Mouse (Mus musculus) lung, embryonic 14.5 days (tissue): Measurements from ENCODE around the gene Myt1l. TPM values are rescaled to one million over a fixed set of nuclear protein-coding genes. Genes with fewer than 3 reads are reported as not detected.

Source experiments
- ATAC-seq: fragments of 200-750 bp; cut with Nextera tagmentation; 2 replicates; pipeline ENCODE4 v1.8.0; 2017; ENCODE audit warnings: mild to moderate bottlenecking, moderate TSS enrichment, moderate library complexity; ENCODE audit not compliant: insufficient read depth
- DNase-seq: peaks from one replicate; pipeline ENCODE4 v3.0.0-alpha.2; 2015
- H3K27ac ChIP-seq: fragments of 300-500 bp; sonication (generic); 2 replicates; pipeline ENCODE4 v1.5.1; 2014; ENCODE audit warnings: low read depth, mild to moderate bottlenecking, moderate library complexity
- H3K27me3 ChIP-seq: fragments of 300-500 bp; sonication (generic); 2 replicates; pipeline ENCODE4 v1.6.1; 2014; ENCODE audit warnings: low read length, control low read depth; ENCODE audit not compliant: insufficient read depth
- H3K36me3 ChIP-seq: fragments of 300-500 bp; sonication (generic); 2 replicates; pipeline ENCODE4 v1.6.1; 2014; ENCODE audit warnings: control low read depth; ENCODE audit not compliant: insufficient read depth
- H3K4me1 ChIP-seq: fragments of 300-500 bp; sonication (generic); 2 replicates; pipeline ENCODE4 v1.6.1; 2014; ENCODE audit warnings: antibody characterized with exemption, control low read depth; ENCODE audit not compliant: insufficient read depth
- H3K4me2 ChIP-seq: fragments of 300-500 bp; sonication (generic); 2 replicates; pipeline ENCODE4 v1.6.1; 2014; ENCODE audit warnings: mild to moderate bottlenecking
- H3K4me3 ChIP-seq: fragments of 300-500 bp; sonication (generic); 2 replicates; pipeline ENCODE4 v1.5.1; 2014; ENCODE audit warnings: low read depth, low read length
- H3K9ac ChIP-seq: fragments of 300-500 bp; sonication (generic); 2 replicates; pipeline ENCODE4 v1.6.1; 2014
- H3K9me3 ChIP-seq: fragments of 300-500 bp; sonication (generic); 2 replicates; pipeline ENCODE4 v1.6.1; 2016; ENCODE audit warnings: low read depth, low read length, control low read depth
- CTCF ChIP-seq: IDR thresholded peaks from 2 replicates; pipeline ENCODE4 v1.5.1; 2016; ENCODE audit warnings: antibody characterized with exemption, low read depth
- WGBS: fragments of 180-500 bp; shearing (Covaris S2); extraction: QIAGEN DNeasy Blood & Tissue Kit; methylation state at CpG from one replicate; pipeline ENCODE4 v1.1.7; 2014; 5-methylcytosine and 5-hydroxymethylcytosine counted together
- polyA plus RNA-seq: library from polyadenylated mRNA; unstranded; fragments of >200 nt; fragmentation: Nextera tagmentation; extraction: Ambion mirVana; gene quantifications from 2 replicates; pipeline ENCODE4 v1.2.1, GENCODE M21; 2014

The Myt1l gene
- polyA plus RNA-seq, 1 experiment from 2014 or later, result not detected

DNA sequence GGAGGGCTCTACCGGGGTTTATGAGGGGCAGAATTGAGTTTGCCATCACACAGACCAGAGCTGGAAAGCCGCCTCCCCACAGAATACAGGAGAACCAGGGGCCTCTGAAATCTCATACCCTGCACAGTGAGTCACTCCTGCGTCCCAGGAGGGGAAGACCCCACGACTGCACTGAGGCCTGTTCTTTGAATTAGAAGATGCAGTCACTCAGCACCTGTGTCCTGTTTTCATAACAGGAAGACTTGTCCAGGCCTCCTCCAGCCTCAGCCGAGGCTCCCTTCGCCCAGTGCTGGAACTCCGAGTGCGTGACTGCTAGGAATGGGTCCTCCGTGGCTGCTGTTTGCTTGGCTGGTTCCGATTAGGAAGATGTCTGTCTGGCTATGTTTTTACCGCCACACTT is 425.8 kb downstream of the Myt1l start:
- Histone ChIP-seq H3K9me3 (no peaks in the 10 kb centered on the region), H3K4me1 (peaks cover 30% of the 10 kb centered on the region), H3K4me3 (no peak overlapping the region), H3K27ac (peak overlapping the region; percentile 19; the same call in 1 of the 2 replicates), H3K4me2 (no peak overlapping the region), H3K27me3 (no peaks in the 10 kb centered on the region), H3K36me3 (0 out of 2 replicates have a peak, but pooled peaks cover 7% of the 10 kb centered on the region), H3K9ac (no peak overlapping the region)
- 59% methylated on average over 11 of the region's 11 CpGs for WGBS
- ATAC-seq (no peak; the same call in 1 of the 2 replicates), DNase-seq (no peak)
- no peak for TF ChIP-seq CTCF

DNA sequence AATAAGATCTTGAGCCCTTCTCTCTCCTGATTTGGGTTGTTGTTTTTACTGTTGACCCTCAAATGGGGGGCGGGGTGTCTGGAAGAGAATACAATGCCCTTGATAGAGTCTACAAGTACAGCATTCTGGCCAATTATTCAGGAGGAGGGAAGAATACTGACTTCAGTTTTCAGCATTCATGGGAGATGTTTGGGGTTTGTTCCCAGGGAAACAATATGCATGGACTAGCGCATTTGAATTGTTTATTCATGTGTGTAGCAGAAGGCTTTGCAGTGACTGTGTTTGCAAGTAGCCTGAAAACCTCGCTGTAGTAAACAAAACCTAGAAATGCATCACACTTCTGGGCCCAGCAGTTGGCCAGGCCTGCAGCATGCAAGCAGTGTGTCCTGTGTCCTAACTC is 426.3 kb downstream of the Myt1l start:
- no peak for TF ChIP-seq CTCF
- peak overlapping the region; percentile 19; the same call in 1 of the 2 replicates for H3K27ac ChIP-seq
- peaks cover 30% of the 10 kb centered on the region for H3K4me1 ChIP-seq
- 78% methylated on average over 3 of the region's 3 CpGs for WGBS
- no peaks in the 10 kb centered on the region for H3K9me3 ChIP-seq
- H3K36me3 ChIP-seq, result 0 out of 2 replicates have a peak, but pooled peaks cover 2% of the 10 kb centered on the region
- H3K27me3 ChIP-seq, result no peaks in the 10 kb centered on the region
- H3K9ac ChIP-seq, result no peak overlapping the region
- no peak overlapping the region for H3K4me2 ChIP-seq
- H3K4me3 ChIP-seq, result no peak overlapping the region
- ATAC-seq (no peak), DNase-seq (no peak)

DNA sequence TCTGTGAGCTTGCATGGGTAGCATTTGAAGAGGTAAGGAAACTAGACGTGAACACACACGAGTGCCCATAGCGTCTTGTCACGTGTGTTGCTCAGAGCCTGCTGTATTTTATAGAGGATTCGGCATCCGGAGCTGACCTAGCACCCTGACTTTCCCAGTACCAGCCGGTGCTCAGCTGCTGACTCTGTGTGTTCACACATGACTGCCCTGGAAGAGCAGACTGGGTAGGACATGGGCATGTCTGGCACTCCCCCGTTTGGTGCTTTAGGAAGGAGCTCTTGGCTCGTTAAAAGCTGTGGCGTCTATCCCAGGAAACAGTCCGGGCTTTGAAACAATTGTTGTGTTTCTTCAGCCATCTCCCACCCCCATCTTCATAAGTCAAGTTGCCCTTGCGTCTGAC is 428.8 kb downstream of the Myt1l start:
- no peak overlapping the region for H3K27ac ChIP-seq
- no peak overlapping the region for H3K4me3 ChIP-seq
- DNase-seq, result no peak
- TF ChIP-seq CTCF, result no peak
- H3K9me3 ChIP-seq, result no peaks in the 10 kb centered on the region
- H3K9ac ChIP-seq, result no peak overlapping the region
- WGBS, result 79% methylated on average over 12 of the region's 12 CpGs
- H3K27me3 ChIP-seq, result no peaks in the 10 kb centered on the region
- no peak for ATAC-seq
- H3K4me2 ChIP-seq, result no peak overlapping the region
- no peaks in the 10 kb centered on the region for H3K36me3 ChIP-seq
- peaks cover 13% of the 10 kb centered on the region for H3K4me1 ChIP-seq

DNA sequence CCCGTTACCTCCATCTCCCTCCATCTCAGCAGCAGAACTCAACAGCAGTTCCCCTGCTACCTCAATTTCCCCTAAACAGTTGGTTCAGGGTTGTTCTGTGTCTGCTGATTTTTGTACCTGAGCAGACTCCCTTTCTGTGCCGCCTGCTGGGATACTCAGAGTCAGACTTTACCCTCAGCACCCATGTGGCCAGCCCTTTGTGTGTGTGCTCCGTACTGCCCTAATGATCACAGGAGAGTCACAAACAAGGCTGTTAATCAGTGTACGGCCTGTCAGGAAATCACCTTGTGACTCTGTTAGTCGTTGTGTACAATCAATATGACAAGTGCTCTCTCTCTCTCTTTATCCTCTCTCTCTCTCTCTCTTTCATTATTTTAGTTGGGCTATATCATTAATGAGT is 430.5 kb downstream of the Myt1l start:
- no peak overlapping the region for H3K27ac ChIP-seq
- H3K9me3 ChIP-seq, result no peaks in the 10 kb centered on the region
- no peaks in the 10 kb centered on the region for H3K4me1 ChIP-seq
- H3K4me2 ChIP-seq, result no peak overlapping the region
- no peaks in the 10 kb centered on the region for H3K27me3 ChIP-seq
- H3K36me3 ChIP-seq, result no peaks in the 10 kb centered on the region
- TF ChIP-seq CTCF, result no peak
- ATAC-seq (no peak), DNase-seq (no peak)
- 71% methylated on average over 5 of the region's 5 CpGs for WGBS
- no peak overlapping the region for H3K9ac ChIP-seq
- no peak overlapping the region for H3K4me3 ChIP-seq

DNA sequence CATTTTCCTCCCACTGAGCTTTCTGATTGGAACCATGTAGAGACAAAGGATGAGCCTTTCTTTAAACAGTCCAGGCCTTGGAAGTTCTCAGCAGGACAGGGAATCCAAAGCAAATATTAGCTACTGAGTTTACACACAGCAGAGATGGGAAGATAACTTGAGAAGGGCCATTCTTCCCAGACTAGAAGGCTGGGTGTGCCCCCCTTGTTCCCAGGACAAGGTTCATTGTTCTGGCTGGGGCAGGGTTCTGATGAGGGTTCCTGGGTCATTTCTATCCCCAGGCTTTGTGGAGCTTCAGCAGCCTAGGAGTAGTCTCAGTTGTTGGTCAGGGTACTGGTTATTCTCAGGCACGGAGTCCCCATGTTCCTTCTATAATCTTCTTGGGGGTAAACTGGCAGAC is 432.9 kb downstream of the Myt1l start:
- no peak for DNase-seq
- Histone ChIP-seq H3K9me3 (no peaks in the 10 kb centered on the region), H3K4me3 (no peak overlapping the region), H3K27me3 (no peaks in the 10 kb centered on the region), H3K4me1 (no peaks in the 10 kb centered on the region), H3K4me2 (no peak overlapping the region), H3K36me3 (no peaks in the 10 kb centered on the region), H3K27ac (no peak overlapping the region), H3K9ac (no peak overlapping the region)
- WGBS, result 70% methylated on average over 1 of the region's 1 CpGs
- TF ChIP-seq CTCF, result no peak
- ATAC-seq, result no peak

DNA sequence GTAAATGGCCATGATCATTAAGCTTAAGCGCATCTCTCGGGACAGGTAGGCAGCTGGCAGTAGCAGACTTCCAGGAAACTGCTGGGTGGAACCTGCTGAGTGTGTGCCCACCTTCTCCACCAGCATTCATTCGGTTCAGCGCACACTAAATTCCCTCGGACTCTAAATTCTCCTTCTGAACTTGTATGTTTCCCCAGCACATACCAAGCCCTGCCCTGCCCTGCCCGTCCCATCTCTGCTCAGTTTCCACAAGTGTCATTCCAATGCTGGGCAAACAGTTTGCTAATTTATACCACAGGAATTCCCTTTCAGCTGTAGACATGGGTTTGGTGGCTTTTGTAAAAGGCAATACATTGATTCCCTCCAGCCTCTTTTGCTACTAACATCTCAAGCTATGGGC is 436.8 kb downstream of the Myt1l start:
- no peak overlapping the region for H3K4me2 ChIP-seq
- no peaks in the 10 kb centered on the region for H3K27me3 ChIP-seq
- TF ChIP-seq CTCF, result no peak
- H3K36me3 ChIP-seq, result no peaks in the 10 kb centered on the region
- DNase-seq (no peak), ATAC-seq (no peak)
- H3K4me1 ChIP-seq, result no peaks in the 10 kb centered on the region
- no peak overlapping the region for H3K27ac ChIP-seq
- no peak overlapping the region for H3K9ac ChIP-seq
- H3K4me3 ChIP-seq, result no peak overlapping the region
- 82% methylated on average over 6 of the region's 6 CpGs for WGBS
- H3K9me3 ChIP-seq, result no peaks in the 10 kb centered on the region

DNA sequence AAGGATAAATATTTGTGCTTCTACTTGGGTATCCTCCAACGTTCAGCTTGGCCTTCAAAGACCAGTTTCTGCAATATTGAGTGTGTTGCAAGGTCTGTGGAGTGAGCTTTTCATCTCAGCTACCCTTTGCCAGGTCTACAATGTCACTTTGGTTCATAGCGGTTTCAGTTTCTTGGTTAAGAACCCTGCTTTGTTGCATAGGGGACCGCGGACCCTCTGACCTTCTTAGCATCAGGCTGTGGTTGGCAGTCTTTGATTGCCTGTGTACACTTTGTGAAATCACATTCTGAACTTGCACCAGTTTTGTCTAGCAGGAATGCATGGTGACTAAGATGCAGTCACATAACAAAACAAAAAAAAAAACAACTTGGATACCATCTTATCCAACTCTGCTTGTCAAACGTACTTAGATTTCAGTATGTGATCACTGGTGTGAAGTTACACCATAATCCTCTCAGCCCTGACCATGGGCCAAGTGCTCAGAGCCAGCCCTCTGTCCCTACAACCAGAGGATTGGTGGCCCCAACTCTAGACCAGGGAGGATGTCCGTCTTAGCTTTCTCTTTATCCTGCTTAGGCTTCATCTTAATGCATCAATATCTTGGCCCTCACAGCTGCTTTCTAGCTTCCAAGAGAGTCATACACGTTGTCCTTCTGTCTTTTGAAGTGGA is 443.7 kb downstream of the Myt1l start:
- no peak for TF ChIP-seq CTCF
- H3K27ac ChIP-seq, result no peak overlapping the region
- peaks cover 28% of the 10 kb centered on the region for H3K36me3 ChIP-seq
- ATAC-seq (no peak), DNase-seq (no peak)
- no peak overlapping the region for H3K4me3 ChIP-seq
- no peaks in the 10 kb centered on the region for H3K9me3 ChIP-seq
- no peaks in the 10 kb centered on the region for H3K4me1 ChIP-seq
- H3K9ac ChIP-seq, result no peak overlapping the region
- WGBS, result 66% methylated on average over 7 of the region's 7 CpGs
- no peak overlapping the region for H3K4me2 ChIP-seq
- no peaks in the 10 kb centered on the region for H3K27me3 ChIP-seq
